Mouse (Mus musculus): ENCODE results near the gene Katnb1.

Gene Katnb1

GRCm38 (mm10) chr8:95141469-95142074, 60.6 kb downstream of the Katnb1 start:
- DNase-seq, result no peak

GRCm38 (mm10) chr8:95142075-95142831, 61.3 kb downstream of the Katnb1 start:
- DNase-seq, result peak; percentile 90

GRCm38 (mm10) chr8:95142985-95143804, 62.2 kb downstream of the Katnb1 start:
- peak; percentile 46 for DNase-seq

DNA sequence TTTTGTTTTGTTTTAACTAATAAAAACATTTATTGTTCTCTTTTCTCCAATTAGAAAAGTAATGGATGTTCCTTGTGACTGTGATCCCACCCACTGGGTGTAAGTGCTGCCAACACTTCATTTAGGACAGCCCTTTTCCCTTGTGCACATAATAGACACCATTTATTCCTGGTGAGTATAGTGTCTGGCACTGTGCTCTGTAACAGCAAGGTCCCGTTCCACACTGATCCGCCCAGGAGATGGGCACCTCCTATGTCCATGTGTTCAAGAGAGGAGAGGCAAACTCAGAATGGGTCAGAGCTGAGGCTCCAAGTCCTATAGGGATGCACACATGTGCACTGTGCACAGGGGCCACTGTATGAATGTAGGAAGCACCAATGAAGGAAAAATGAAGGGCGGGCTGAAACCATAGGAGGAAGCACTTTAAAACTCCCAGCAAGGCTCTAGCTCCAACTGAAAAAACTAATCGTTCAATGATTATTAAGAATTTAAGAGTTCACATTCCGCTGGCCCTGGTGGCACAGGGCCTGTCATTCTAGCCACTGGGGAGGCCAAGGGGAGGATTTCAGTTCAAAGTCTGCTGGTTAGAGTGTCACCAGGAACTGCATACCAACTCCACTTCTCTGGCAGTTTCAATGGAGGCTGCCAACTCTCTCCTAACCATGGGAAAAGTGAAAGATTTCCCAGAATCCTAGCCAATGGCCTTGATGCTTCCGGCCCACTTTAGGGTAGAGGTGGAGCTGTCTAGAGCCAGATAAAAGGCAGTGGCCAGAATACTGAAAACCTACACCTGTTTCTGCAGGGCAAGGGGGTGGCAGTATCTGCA, 63.0 kb downstream of the Katnb1 start:
- no peak for DNase-seq

- DNase-seq, result no peak
These were observed 63.6 kb downstream of the Katnb1 start for GRCm38 (mm10) chr8:95144631-95145015.

GRCm38 (mm10) chr8:95146044-95146745, 65.2 kb downstream of the Katnb1 start:
- DNase-seq, result no peak

DNA sequence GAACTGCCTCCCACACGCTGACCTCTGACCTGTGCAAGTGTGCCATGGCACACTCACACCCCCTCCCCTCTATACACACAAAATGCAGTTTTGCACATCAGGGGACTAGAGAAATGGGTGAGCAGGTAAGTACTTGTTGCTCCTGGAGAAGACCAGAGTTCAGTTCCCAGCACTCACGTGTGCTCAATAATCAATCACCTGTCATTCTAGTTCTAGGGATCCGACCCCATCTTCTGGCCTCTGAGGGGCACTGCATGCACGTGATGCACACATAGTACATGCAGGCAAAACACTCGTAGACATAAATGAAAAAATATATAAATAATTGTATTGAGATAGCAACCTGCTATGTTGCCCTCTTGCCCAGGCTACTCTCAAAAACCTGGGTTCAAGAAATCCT, 65.9 kb downstream of the Katnb1 start:
- DNase-seq, result no peak

DNA sequence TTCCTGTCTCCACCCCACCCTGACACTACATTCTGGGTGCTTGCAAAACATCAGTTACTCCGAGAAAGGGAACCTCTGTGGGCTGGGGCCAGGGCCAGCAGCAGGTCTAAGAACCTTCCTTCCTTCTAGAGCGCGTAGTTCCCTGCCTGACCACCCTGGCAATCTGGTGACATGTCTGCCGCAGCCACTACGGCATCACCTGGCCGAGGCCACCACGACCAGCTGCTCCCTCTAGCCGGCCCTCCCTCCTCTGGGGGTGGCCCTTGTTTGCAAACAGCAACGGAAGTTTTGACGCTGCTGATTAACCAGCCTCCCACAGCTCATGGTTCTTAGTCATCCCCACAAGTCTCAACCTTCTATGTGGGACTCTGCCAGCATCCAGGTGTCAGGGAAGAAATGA, 68.4 kb downstream of the Katnb1 start:
- no peak for DNase-seq

- DNase-seq, result no peak
These were observed 69.6 kb downstream of the Katnb1 start for GRCm38 (mm10) chr8:95150608-95151007.
